17 mouse cellular contexts compared by ENCODE assay signal in the genomic region with DNA sequence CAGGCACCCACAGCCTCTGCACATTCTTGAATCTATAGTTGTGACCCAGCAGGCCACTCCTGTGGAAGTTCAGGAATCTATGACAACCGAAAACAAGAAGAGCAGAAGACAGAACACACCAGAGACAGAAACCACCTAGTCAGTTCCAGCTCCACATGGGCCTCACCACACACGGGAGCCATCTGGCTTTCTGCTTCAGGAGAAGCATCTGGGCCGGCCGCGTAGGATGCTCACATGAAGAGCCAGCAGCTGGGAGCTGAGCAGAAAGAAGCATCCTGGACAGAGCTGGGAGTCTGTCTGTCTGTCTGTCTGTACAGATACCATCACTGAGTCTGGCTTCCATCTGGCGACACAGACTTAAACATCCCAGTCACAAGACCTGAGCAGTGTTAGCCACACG.
A peak's percentile ranks its signal among the peaks of the same experiment; 100 is the strongest.
DNase-seq lines count a peak whose midpoint lies in the region; ATAC-seq lines count a peak whose summit lies in the region.
"Had no signal": no experiment of that assay in that cellular context is flagged by ENCODE, and none has a peak within 500 bp of the region (broad histone marks: within the 10 kb centered on the region; RNA-seq: fewer than 3 reads in every experiment).

No protein-coding gene starts in this region.

- intact Hi-C loops in left cerebral cortex, postnatal 25 days (cut with DNase I), result no loop called here

- WGBS in hindbrain, embryonic 10.5 days, result 89% methylated on average over 7 of the region's 7 CpGs
- WGBS in hindbrain, embryonic 14.5 days, result 84% methylated on average over 7 of the region's 7 CpGs
- 85% methylated on average over 7 of the region's 7 CpGs for WGBS in neural tube, embryonic 12.5 days
- WGBS in heart, embryonic 11.5 days (ENCODE audit: insufficient replicate concordance), result 75% methylated on average over 7 of the region's 7 CpGs

- no peak for DNase-seq in hindbrain, embryonic 10.5 days (ENCODE audit: low spot score)
- no peak for DNase-seq in hindbrain, embryonic 14.5 days (ENCODE audit: low spot score)
- no peak for DNase-seq in neural tube, embryonic 10.5 days (ENCODE audit: extremely low spot score, low spot score)
- peak; percentile 47 to 64 for DNase-seq in left cerebral cortex, postnatal 25 days (ENCODE audit: low spot score in 2 of 2)
- peak; percentile 34 to 52 for DNase-seq in right cerebral cortex, postnatal 36 days (ENCODE audit: low spot score in 2 of 2)
- DNase-seq in thymus, postnatal 0 days (ENCODE audit: low spot score), result no peak
- DNase-seq: adrenal gland, postnatal 10 days; cerebellum, adult 8-10 months; heart, postnatal 4 days; kidney, adult 11 months; kidney, postnatal 10 days; liver, embryonic 13.5 days; thymus, adult 2 months had no signal

- H3K9ac ChIP-seq in hindbrain, embryonic 14.5 days, result no peak overlapping the region
- no peak overlapping the region for H3K9ac ChIP-seq in neural tube, embryonic 12.5 days
- no peak overlapping the region for H3K9ac ChIP-seq in heart, embryonic 11.5 days (ENCODE audit: low read depth, low read length)
- H3K9ac ChIP-seq: embryonic facial prominence, embryonic 15.5 days; heart, embryonic 13.5 days; liver, embryonic 13.5 days had no signal

- H3K36me3 ChIP-seq in hindbrain, embryonic 10.5 days, result no peaks in the 10 kb centered on the region
- H3K36me3 ChIP-seq in hindbrain, embryonic 14.5 days (replicated peaks; ENCODE audit: control insufficient read depth, insufficient read depth), result no peaks in the 10 kb centered on the region
- H3K36me3 ChIP-seq in neural tube, embryonic 12.5 days, result no peaks in the 10 kb centered on the region
- no peaks in the 10 kb centered on the region for H3K36me3 ChIP-seq in heart, embryonic 11.5 days (ENCODE audit: control insufficient read depth, insufficient read depth, low read length)
- H3K36me3 ChIP-seq: embryonic facial prominence, embryonic 15.5 days; heart, embryonic 13.5 days; liver, embryonic 13.5 days had no signal

- H3K27ac ChIP-seq in hindbrain, embryonic 10.5 days, result 0 out of 2 replicates have a peak overlapping the region, but pooled peaks have one; percentile 5
- H3K27ac ChIP-seq in hindbrain, embryonic 14.5 days, result no peak overlapping the region
- no peak overlapping the region for H3K27ac ChIP-seq in neural tube, embryonic 12.5 days
- no peak overlapping the region for H3K27ac ChIP-seq in heart, embryonic 11.5 days (ENCODE audit: low read depth, low read length)
- H3K27ac ChIP-seq: embryonic facial prominence, embryonic 15.5 days; heart, embryonic 13.5 days; liver, embryonic 13.5 days had no signal

- peaks cover 11% of the 10 kb centered on the region; the same call in 1 of the 2 replicates for H3K27me3 ChIP-seq in hindbrain, embryonic 10.5 days (ENCODE audit: insufficient read depth, poor library complexity, severe bottlenecking)
- no peaks in the 10 kb centered on the region for H3K27me3 ChIP-seq in hindbrain, embryonic 14.5 days (ENCODE audit: control insufficient read depth, insufficient read depth, low read length)
- H3K27me3 ChIP-seq in neural tube, embryonic 12.5 days (replicated peaks), result peaks cover 3% of the 10 kb centered on the region
- H3K27me3 ChIP-seq in heart, embryonic 11.5 days (ENCODE audit: control insufficient read depth, insufficient read depth, low read length), result no peaks in the 10 kb centered on the region
- H3K27me3 ChIP-seq: embryonic facial prominence, embryonic 15.5 days; heart, embryonic 13.5 days; liver, embryonic 13.5 days had no signal

- H3K4me3 ChIP-seq in hindbrain, embryonic 10.5 days, result no peak overlapping the region
- H3K4me3 ChIP-seq in hindbrain, embryonic 14.5 days (replicated peaks; ENCODE audit: low read length), result no peak overlapping the region
- H3K4me3 ChIP-seq in neural tube, embryonic 12.5 days, result no peak overlapping the region
- H3K4me3 ChIP-seq in heart, embryonic 11.5 days (ENCODE audit: low read depth, low read length), result no peak overlapping the region
- H3K4me3 ChIP-seq: embryonic facial prominence, embryonic 15.5 days; heart, embryonic 13.5 days; liver, embryonic 13.5 days had no signal

- H3K9me3 ChIP-seq in hindbrain, embryonic 10.5 days, result no peaks in the 10 kb centered on the region
- H3K9me3 ChIP-seq in hindbrain, embryonic 14.5 days (ENCODE audit: control insufficient read depth, low read length), result no peaks in the 10 kb centered on the region
- no peaks in the 10 kb centered on the region for H3K9me3 ChIP-seq in neural tube, embryonic 12.5 days
- no peaks in the 10 kb centered on the region for H3K9me3 ChIP-seq in heart, embryonic 11.5 days (replicated peaks; ENCODE audit: control insufficient read depth, low read length)
- H3K9me3 ChIP-seq: embryonic facial prominence, embryonic 15.5 days had no signal

- H3K4me1 ChIP-seq in hindbrain, embryonic 10.5 days (replicated peaks), result peaks cover 58% of the 10 kb centered on the region
- H3K4me1 ChIP-seq in hindbrain, embryonic 14.5 days (replicated peaks; ENCODE audit: control insufficient read depth, insufficient read depth, low read length), result peaks cover 33% of the 10 kb centered on the region
- peaks cover 46% of the 10 kb centered on the region for H3K4me1 ChIP-seq in neural tube, embryonic 12.5 days
- no peaks in the 10 kb centered on the region for H3K4me1 ChIP-seq in heart, embryonic 11.5 days (ENCODE audit: control insufficient read depth, insufficient read depth, low read length)
- H3K4me1 ChIP-seq: heart, embryonic 13.5 days; liver, embryonic 13.5 days had no signal

- no peak overlapping the region for H3K4me2 ChIP-seq in hindbrain, embryonic 14.5 days (replicated peaks)
- H3K4me2 ChIP-seq in neural tube, embryonic 12.5 days (replicated peaks), result 0 out of 2 replicates have a peak overlapping the region, but pooled peaks have one; percentile 16
- no peak overlapping the region for H3K4me2 ChIP-seq in heart, embryonic 11.5 days
- H3K4me2 ChIP-seq: heart, embryonic 13.5 days; liver, embryonic 13.5 days had no signal

- no peak for ATAC-seq in hindbrain, embryonic 14.5 days (ENCODE audit: low FRiP score)
- no peak for ATAC-seq in neural tube, embryonic 12.5 days (ENCODE audit: low FRiP score, low read depth)
- ATAC-seq in heart, embryonic 11.5 days (replicated peaks; ENCODE audit: insufficient number of reproducible peaks, low FRiP score, low TSS enrichment), result no peak

Comparison
In these comparisons a context has a peak if more than half of its experiments do, and no peak if none do; other contexts are left out.
1. DNase-seq: peak in left cerebral cortex, postnatal 25 days (2 of 2) and right cerebral cortex, postnatal 36 days (2 of 2); none in hindbrain, embryonic 10.5 days (single experiment), hindbrain, embryonic 14.5 days (single experiment), neural tube, embryonic 10.5 days (single experiment) and thymus, postnatal 0 days (single experiment).